Mouse (Mus musculus): ENCODE measurements around the gene Lmo3.

GRCm38 (mm10) chr6:138469204-138469603, 112.6 kb downstream of the Lmo3 start:
- TF ChIP-seq POLR2A (IDR thresholded peaks at IDR 0.05; ENCODE audit: low read depth, low read length) (no peak), CTCF (IDR thresholded peaks at IDR 0.05; ENCODE audit: borderline replicate concordance, insufficient read depth, low read length) (no peak)
